Mouse (Mus musculus) kidney, embryonic 15.5 days (tissue): ENCODE data around the gene Mdm4. TPM values are rescaled to one million over a fixed set of nuclear protein-coding genes. Genes with fewer than 3 reads are reported as not detected.

Experiments used
- ATAC-seq: fragments of 200-750 bp; cut with Nextera tagmentation; replicated peaks from 2 replicates; pipeline ENCODE4 v1.8.0; 2017; ENCODE audit warnings: moderate TSS enrichment; ENCODE audit not compliant: low FRiP score
- H3K27ac ChIP-seq: fragments of 300-500 bp; sonication (generic); 2 replicates; pipeline ENCODE4 v1.5.1; 2015; ENCODE audit warnings: mild to moderate bottlenecking, inconsistent platforms
- H3K27me3 ChIP-seq: fragments of 300-500 bp; sonication (generic); 2 replicates; pipeline ENCODE4 v1.6.1; 2015; ENCODE audit warnings: inconsistent platforms
- H3K36me3 ChIP-seq: fragments of 300-500 bp; sonication (generic); 2 replicates; pipeline ENCODE4 v1.6.1; 2015; ENCODE audit warnings: inconsistent platforms
- H3K4me1 ChIP-seq: fragments of 300-500 bp; sonication (generic); 2 replicates; pipeline ENCODE4 v1.6.1; 2015; ENCODE audit warnings: inconsistent platforms
- H3K4me2 ChIP-seq: fragments of 300-500 bp; sonication (generic); 2 replicates; pipeline ENCODE4 v1.6.1; 2015; ENCODE audit warnings: moderate library complexity, mild to moderate bottlenecking, inconsistent platforms
- H3K4me3 ChIP-seq: fragments of 300-500 bp; sonication (generic); replicated peaks from 2 replicates; pipeline ENCODE4 v1.5.1; 2015; ENCODE audit warnings: mild to moderate bottlenecking, inconsistent platforms
- H3K9ac ChIP-seq: fragments of 300-500 bp; sonication (generic); 2 replicates; pipeline ENCODE4 v1.6.1; 2015; ENCODE audit warnings: mild to moderate bottlenecking, inconsistent platforms
- H3K9me3 ChIP-seq: fragments of 300-500 bp; sonication (generic); replicated peaks from 2 replicates; pipeline ENCODE4 v1.6.1; 2016; ENCODE audit warnings: inconsistent platforms
- WGBS: fragments of 180-500 bp; shearing (Covaris S2); methylation state at CpG from one replicate; pipeline ENCODE4 v1.1.7; 2015; ENCODE audit warnings: mixed read lengths; 5-methylcytosine and 5-hydroxymethylcytosine counted together
- polyA plus RNA-seq: library from polyadenylated mRNA; unstranded; fragments of >200 nt; fragmentation: Nextera tagmentation; extraction: Ambion mirVana; gene quantifications from 2 replicates; pipeline ENCODE4 v1.2.1, GENCODE M21; 2015

Mdm4 gene
- polyA plus RNA-seq, 1 experiment from 2014 or later: 32.6 TPM

- no peaks in the 10 kb centered on the region for H3K9me3 ChIP-seq
- 76% methylated on average over 12 of the region's 12 CpGs for WGBS
- H3K4me2 ChIP-seq: no peak overlapping the region
- H3K36me3 ChIP-seq: 0 out of 2 replicates have a peak, but pooled peaks cover 12% of the 10 kb centered on the region
- no peak overlapping the region for H3K9ac ChIP-seq
- H3K27ac ChIP-seq: peak overlapping the region; percentile 70
- ATAC-seq: no peak
- peaks cover 43% of the 10 kb centered on the region for H3K4me1 ChIP-seq
- no peaks in the 10 kb centered on the region for H3K27me3 ChIP-seq
- H3K4me3 ChIP-seq: no peak overlapping the region
These were observed 39.1 kb upstream of the Mdm4 start for GRCm38 (mm10) chr1:133069275-133070120.

- Histone ChIP-seq H3K36me3 (peaks cover 14% of the 10 kb centered on the region; the same call in 1 of the 2 replicates), H3K4me3 (no peak overlapping the region), H3K9ac (no peak overlapping the region), H3K27me3 (no peaks in the 10 kb centered on the region), H3K4me1 (peaks cover 39% of the 10 kb centered on the region), H3K27ac (peak overlapping the region; percentile 70), H3K4me2 (no peak overlapping the region), H3K9me3 (peaks cover 1% of the 10 kb centered on the region; the same call in 1 of the 2 replicates)
- no peak for ATAC-seq
- WGBS: 90% methylated on average over 15 of the region's 15 CpGs
These were observed 38.4 kb upstream of the Mdm4 start for GRCm38 (mm10) chr1:133068669-133069274.

- peaks cover 35% of the 10 kb centered on the region for H3K4me1 ChIP-seq
- no peak for ATAC-seq
These were observed 37.9 kb upstream of the Mdm4 start for GRCm38 (mm10) chr1:133068268-133068667.

GRCm38 (mm10) chr1:133063164-133063563 is 32.8 kb upstream of the Mdm4 start:
- WGBS: 89% methylated on average over 6 of the region's 6 CpGs
- ATAC-seq: no peak
- Histone ChIP-seq H3K4me1 (peaks cover 16% of the 10 kb centered on the region), H3K27ac (no peak overlapping the region), H3K4me3 (no peak overlapping the region), H3K36me3 (peaks cover 24% of the 10 kb centered on the region; the same call in 1 of the 2 replicates), H3K4me2 (no peak overlapping the region), H3K9ac (no peak overlapping the region), H3K9me3 (peaks cover 3% of the 10 kb centered on the region; the same call in 1 of the 2 replicates), H3K27me3 (no peaks in the 10 kb centered on the region)

More at GRCm38 (mm10) chr1:133068268-133068667, 37.9 kb upstream of the Mdm4 start:
- no peak overlapping the region for H3K4me2 ChIP-seq
- H3K9ac ChIP-seq: no peak overlapping the region
- peak overlapping the region; percentile 70 for H3K27ac ChIP-seq
- H3K9me3 ChIP-seq: peaks cover 3% of the 10 kb centered on the region; the same call in 1 of the 2 replicates
- 48% methylated on average over 5 of the region's 5 CpGs for WGBS
- H3K4me3 ChIP-seq: no peak overlapping the region
- H3K27me3 ChIP-seq: no peaks in the 10 kb centered on the region
- peaks cover 19% of the 10 kb centered on the region; the same call in 1 of the 2 replicates for H3K36me3 ChIP-seq

GRCm38 (mm10) chr1:133060681-133061080 is 30.3 kb upstream of the Mdm4 start:
- Histone ChIP-seq H3K36me3 (peaks cover 11% of the 10 kb centered on the region; the same call in 1 of the 2 replicates), H3K9me3 (peaks cover 3% of the 10 kb centered on the region; the same call in 1 of the 2 replicates), H3K4me1 (peaks cover 22% of the 10 kb centered on the region), H3K27ac (peak overlapping the region; percentile 54; the same call in 1 of the 2 replicates), H3K9ac (no peak overlapping the region), H3K4me3 (no peak overlapping the region), H3K4me2 (no peak overlapping the region), H3K27me3 (no peaks in the 10 kb centered on the region)
- no peak for ATAC-seq
- whole genome bisulfite sequencing: 51% methylated on average over 4 of the region's 4 CpGs

GRCm38 (mm10) chr1:133059592-133059991 is 29.2 kb upstream of the Mdm4 start:
- ATAC-seq: no peak
- Histone ChIP-seq H3K4me3 (no peak overlapping the region), H3K27me3 (no peaks in the 10 kb centered on the region), H3K4me1 (peaks cover 27% of the 10 kb centered on the region), H3K36me3 (peaks cover 11% of the 10 kb centered on the region; the same call in 1 of the 2 replicates), H3K4me2 (no peak overlapping the region), H3K27ac (no peak overlapping the region), H3K9ac (no peak overlapping the region), H3K9me3 (peaks cover 3% of the 10 kb centered on the region; the same call in 1 of the 2 replicates)
- 34% methylated on average over 2 of the region's 2 CpGs for WGBS

- no peak overlapping the region for H3K9ac ChIP-seq
- no peak for ATAC-seq
- H3K4me1 ChIP-seq: peaks cover 47% of the 10 kb centered on the region
- no peak overlapping the region for H3K4me3 ChIP-seq
- 0 out of 2 replicates have a peak overlapping the region, but pooled peaks have one; percentile 22 for H3K27ac ChIP-seq
- 46% methylated on average over 7 of the region's 7 CpGs for WGBS
- no peaks in the 10 kb centered on the region for H3K27me3 ChIP-seq
- no peaks in the 10 kb centered on the region for H3K9me3 ChIP-seq
- no peak overlapping the region for H3K4me2 ChIP-seq
- no peaks in the 10 kb centered on the region for H3K36me3 ChIP-seq
These were observed 27.1 kb upstream of the Mdm4 start for GRCm38 (mm10) chr1:133057345-133058034.

- no peak overlapping the region for H3K4me3 ChIP-seq
- no peaks in the 10 kb centered on the region for H3K9me3 ChIP-seq
- H3K36me3 ChIP-seq: no peaks in the 10 kb centered on the region
- 59% methylated on average over 8 of the region's 8 CpGs for WGBS
- no peaks in the 10 kb centered on the region for H3K27me3 ChIP-seq
- 0 out of 2 replicates have a peak overlapping the region, but pooled peaks have one; percentile 32 for H3K27ac ChIP-seq
- no peak overlapping the region for H3K4me2 ChIP-seq
- no peak overlapping the region for H3K9ac ChIP-seq
- H3K4me1 ChIP-seq: peaks cover 49% of the 10 kb centered on the region
- no peak for ATAC-seq
These were observed 24.0 kb upstream of the Mdm4 start for GRCm38 (mm10) chr1:133054326-133054725.

- no peak for ATAC-seq
- no peak overlapping the region for H3K27ac ChIP-seq
- no peaks in the 10 kb centered on the region for H3K36me3 ChIP-seq
- H3K9me3 ChIP-seq: no peaks in the 10 kb centered on the region
- H3K4me2 ChIP-seq: no peak overlapping the region
- H3K4me3 ChIP-seq: no peak overlapping the region
- H3K9ac ChIP-seq: no peak overlapping the region
- WGBS: 20% methylated on average over 5 of the region's 5 CpGs
- peaks cover 54% of the 10 kb centered on the region for H3K4me1 ChIP-seq
- H3K27me3 ChIP-seq: no peaks in the 10 kb centered on the region
These were observed 22.7 kb upstream of the Mdm4 start for GRCm38 (mm10) chr1:133053034-133053433.

GRCm38 (mm10) chr1:133051829-133052228 is 21.5 kb upstream of the Mdm4 start:
- no peaks in the 10 kb centered on the region for H3K9me3 ChIP-seq
- H3K9ac ChIP-seq: no peak overlapping the region
- ATAC-seq: no peak
- no peaks in the 10 kb centered on the region for H3K36me3 ChIP-seq
- no peaks in the 10 kb centered on the region for H3K27me3 ChIP-seq
- no peak overlapping the region for H3K4me3 ChIP-seq
- no peak overlapping the region for H3K27ac ChIP-seq
- 87% methylated on average over 2 of the region's 2 CpGs for WGBS
- H3K4me2 ChIP-seq: no peak overlapping the region
- H3K4me1 ChIP-seq: peaks cover 59% of the 10 kb centered on the region

GRCm38 (mm10) chr1:133050001-133050431 is 19.7 kb upstream of the Mdm4 start:
- H3K4me2 ChIP-seq: 0 out of 2 replicates have a peak overlapping the region, but pooled peaks have one; percentile 15
- no peak overlapping the region for H3K4me3 ChIP-seq
- no peaks in the 10 kb centered on the region for H3K27me3 ChIP-seq
- no peaks in the 10 kb centered on the region for H3K9me3 ChIP-seq
- H3K9ac ChIP-seq: no peak overlapping the region
- H3K27ac ChIP-seq: peak overlapping the region; percentile 42; the same call in 1 of the 2 replicates
- no peaks in the 10 kb centered on the region for H3K36me3 ChIP-seq
- 20% methylated on average over 11 of the region's 11 CpGs for WGBS
- H3K4me1 ChIP-seq: peaks cover 68% of the 10 kb centered on the region
- ATAC-seq: no peak
